Mouse (Mus musculus) right cerebral cortex, adult 2 months (tissue): ENCODE measurements around the gene Rdh16f1.
"Not testable (repeated sequence)": the region's sequence is repeated elsewhere in the genome, so short reads cannot be mapped to it uniquely, and the experiment has no call there.

Source experiments
- DNase-seq, 2 experiments: peaks; one replicate each; pipeline ENCODE4 v3.0.0; 2021 to 2022; ENCODE audit warnings: low spot score in 2 of 2

Rdh16f1 gene

DNA sequence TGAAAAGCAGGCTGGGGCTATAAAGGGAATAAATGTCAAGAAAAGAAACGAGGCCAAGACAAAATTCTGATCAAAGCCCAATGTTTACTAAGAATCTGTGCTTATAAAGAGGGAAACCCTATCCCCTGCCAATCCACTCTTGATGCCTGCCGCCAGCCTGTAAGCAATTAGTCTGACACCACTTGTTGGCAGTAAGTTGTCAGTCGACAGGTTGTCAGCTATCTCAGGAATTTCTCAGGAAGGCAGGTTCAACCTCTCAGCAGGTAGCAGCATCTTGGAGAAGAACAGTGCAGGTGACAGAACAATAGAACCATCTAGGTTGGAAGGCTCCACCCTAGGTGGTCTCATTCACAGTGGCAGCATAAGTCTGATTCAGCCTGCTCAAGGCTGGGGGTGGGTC, 69.5 kb downstream of the Rdh16f1 start:
- no peak for DNase-seq

GRCm38 (mm10) chr10:127834186-127834585, 74.6 kb downstream of the Rdh16f1 start:
- not testable (repeated sequence) for DNase-seq

DNA sequence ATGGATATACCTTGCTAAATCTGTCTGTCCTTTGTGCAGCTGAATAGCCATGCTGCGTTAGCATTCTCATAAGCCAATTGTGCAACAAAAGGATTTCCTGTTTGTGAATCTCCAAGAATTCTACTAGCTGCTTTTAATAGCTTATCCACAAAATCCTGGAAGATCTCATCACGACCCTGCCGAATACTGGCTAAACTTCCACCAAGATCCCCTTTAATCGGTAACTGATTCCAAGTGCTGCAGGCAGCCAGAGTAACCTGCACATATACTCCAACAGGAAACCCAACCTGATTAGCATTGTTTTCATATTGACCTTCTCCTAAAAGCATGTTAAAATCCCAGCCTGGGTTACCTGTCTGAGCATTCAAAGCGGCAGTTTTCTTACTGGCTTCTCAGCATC, 75.7 kb downstream of the Rdh16f1 start:
- DNase-seq: no peak

DNA sequence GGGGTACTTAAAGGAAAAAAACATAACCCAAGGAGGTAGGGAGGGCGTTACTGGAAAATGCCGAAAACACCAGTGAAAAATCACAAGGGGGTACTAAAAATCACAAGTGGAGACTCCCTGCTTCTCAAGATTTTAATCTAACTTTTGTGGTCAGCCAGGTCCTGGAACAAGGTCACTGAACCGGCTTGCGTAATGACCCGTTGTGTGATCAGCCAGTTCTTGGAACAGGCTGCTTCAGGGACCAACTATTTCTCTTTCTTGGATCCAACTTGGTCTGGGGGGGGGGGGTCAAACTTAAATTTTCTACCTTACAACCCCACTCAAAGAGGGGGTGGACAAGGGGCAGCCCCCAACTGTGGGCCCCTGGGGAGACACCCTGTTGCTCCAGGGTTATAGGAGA, 78.2 kb downstream of the Rdh16f1 start:
- not testable (repeated sequence) for DNase-seq

- no peak for DNase-seq
Observed at GRCm38 (mm10) chr10:127838539-127838938, 79.0 kb downstream of the Rdh16f1 start.

DNA sequence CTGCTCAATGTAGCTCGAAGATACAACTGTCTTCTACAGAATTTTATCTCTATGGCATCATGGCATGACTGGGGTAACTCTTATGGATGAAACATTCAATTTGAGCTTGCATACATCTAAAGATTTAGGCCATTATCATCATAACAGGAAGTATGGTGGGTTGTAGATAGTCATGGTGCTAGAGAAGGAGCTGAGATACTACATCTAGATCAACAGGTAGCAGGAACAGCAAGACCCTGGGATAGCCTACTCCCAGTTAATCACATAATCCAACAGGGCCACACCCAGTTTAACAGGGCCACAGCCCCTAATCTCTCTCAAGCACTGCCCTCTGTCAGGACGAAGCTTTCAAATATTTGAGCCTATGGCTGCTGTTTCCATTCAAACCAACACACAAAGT, 81.2 kb downstream of the Rdh16f1 start:
- DNase-seq: no peak
